Mouse (Mus musculus) heart, embryonic 11.5 days (tissue): ENCODE results near the gene Atp2b2. TPM values are rescaled to one million over a fixed set of nuclear protein-coding genes. Genes with fewer than 3 reads are reported as not detected.

Experiments used
- ATAC-seq: fragments of 200-750 bp; cut with Nextera tagmentation; replicated peaks from 2 replicates; pipeline ENCODE4 v1.8.0; 2017; ENCODE audit warnings: moderate library complexity; ENCODE audit not compliant: insufficient number of reproducible peaks, low FRiP score, low TSS enrichment
- H3K27ac ChIP-seq: fragments of 300-500 bp; sonication (generic); 2 replicates; pipeline ENCODE4 v1.5.1; 2014; ENCODE audit warnings: mild to moderate bottlenecking, low read depth, low read length
- H3K27me3 ChIP-seq: fragments of 300-500 bp; sonication (generic); 2 replicates; pipeline ENCODE4 v1.6.1; 2014; ENCODE audit warnings: mild to moderate bottlenecking, low read length, mixed read lengths; ENCODE audit not compliant: control insufficient read depth, insufficient read depth
- H3K36me3 ChIP-seq: fragments of 300-500 bp; sonication (generic); 2 replicates; pipeline ENCODE4 v1.6.1; 2014; ENCODE audit warnings: mild to moderate bottlenecking, low read length, moderate library complexity, mixed read lengths; ENCODE audit not compliant: control insufficient read depth, insufficient read depth
- H3K4me1 ChIP-seq: fragments of 300-500 bp; sonication (generic); 2 replicates; pipeline ENCODE4 v1.6.1; 2014; ENCODE audit warnings: low read length; ENCODE audit not compliant: control insufficient read depth, insufficient read depth
- H3K4me2 ChIP-seq: fragments of 300-500 bp; sonication (generic); 2 replicates; pipeline ENCODE4 v1.6.1; 2014; ENCODE audit warnings: mild to moderate bottlenecking, moderate library complexity
- H3K4me3 ChIP-seq: fragments of 300-500 bp; sonication (generic); 2 replicates; pipeline ENCODE4 v1.5.1; 2014; ENCODE audit warnings: low read depth, low read length
- H3K9ac ChIP-seq: fragments of 300-500 bp; sonication (generic); 2 replicates; pipeline ENCODE4 v1.6.1; 2014; ENCODE audit warnings: mild to moderate bottlenecking, low read depth, low read length, moderate library complexity
- H3K9me3 ChIP-seq: fragments of 300-500 bp; sonication (generic); replicated peaks from 2 replicates; pipeline ENCODE4 v1.6.1; 2016; ENCODE audit warnings: low read length; ENCODE audit not compliant: control insufficient read depth
- WGBS: fragments of 180-500 bp; shearing (Covaris S2); extraction: QIAGEN DNeasy Blood & Tissue Kit; methylation state at CpG from one replicate; pipeline ENCODE4 v1.1.7; 2014; ENCODE audit not compliant: insufficient replicate concordance; 5-methylcytosine and 5-hydroxymethylcytosine counted together
- polyA plus RNA-seq: library from polyadenylated mRNA; unstranded; fragments of >200 nt; fragmentation: Nextera tagmentation; extraction: Ambion mirVana; gene quantifications from 2 replicates; pipeline ENCODE4 v1.2.1, GENCODE M21; 2014

Gene Atp2b2
- polyA plus RNA-seq, 1 experiment from 2014 or later = 0.40 TPM

DNA sequence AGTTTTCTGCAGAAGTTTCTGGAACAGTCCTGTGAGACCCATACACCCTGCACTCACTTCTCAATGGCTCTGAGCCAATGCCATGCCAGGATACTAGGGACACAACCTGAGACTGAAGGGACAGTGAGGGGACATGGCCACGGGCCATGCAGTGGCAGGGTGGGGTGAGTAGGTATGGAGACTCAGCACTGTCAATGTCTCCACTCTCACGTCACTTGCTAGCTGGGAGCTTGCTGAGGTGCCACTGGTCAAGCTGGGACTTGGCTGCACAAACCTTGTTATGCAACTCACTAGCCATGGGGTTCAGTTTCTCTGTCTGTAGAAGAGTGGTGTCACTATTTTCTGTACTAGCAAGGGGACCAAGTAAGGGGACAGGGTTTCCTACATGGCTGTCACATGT lies 167.2 kb downstream of the Atp2b2 start:
- H3K9ac ChIP-seq = no peak overlapping the region
- 63% methylated on average over 2 of the region's 2 CpGs for WGBS
- no peak for ATAC-seq
- H3K4me1 ChIP-seq = no peaks in the 10 kb centered on the region
- H3K4me3 ChIP-seq = no peak overlapping the region
- H3K36me3 ChIP-seq = no peaks in the 10 kb centered on the region
- no peak overlapping the region for H3K4me2 ChIP-seq
- no peak overlapping the region for H3K27ac ChIP-seq
- no peaks in the 10 kb centered on the region for H3K9me3 ChIP-seq
- peaks cover 3% of the 10 kb centered on the region for H3K27me3 ChIP-seq

DNA sequence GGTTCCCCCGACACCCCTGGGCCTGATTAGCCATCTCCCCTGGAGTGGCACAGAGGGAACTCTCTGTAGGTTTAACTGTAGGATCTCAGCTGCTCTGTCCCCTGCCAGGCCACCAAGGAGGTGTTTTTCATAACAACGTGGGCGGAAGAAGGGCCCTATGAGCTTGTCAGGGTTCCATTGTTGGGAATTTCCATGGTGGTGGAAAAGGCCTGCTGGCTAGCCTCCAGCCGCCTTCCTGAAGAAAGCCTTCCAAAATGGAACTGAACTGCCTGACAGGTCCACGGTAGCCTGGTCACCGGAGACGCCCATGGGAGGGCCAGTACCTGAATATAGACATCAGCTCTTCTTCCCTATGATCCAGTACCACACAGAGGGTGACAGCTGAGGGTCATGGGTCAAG lies 169.8 kb downstream of the Atp2b2 start:
- Histone ChIP-seq H3K4me2 (no peak overlapping the region), H3K27me3 (peaks cover 3% of the 10 kb centered on the region), H3K4me3 (no peak overlapping the region), H3K36me3 (no peaks in the 10 kb centered on the region), H3K27ac (no peak overlapping the region), H3K9ac (no peak overlapping the region), H3K4me1 (no peaks in the 10 kb centered on the region), H3K9me3 (no peaks in the 10 kb centered on the region)
- 63% methylated on average over 7 of the region's 7 CpGs for WGBS
- no peak for ATAC-seq

DNA sequence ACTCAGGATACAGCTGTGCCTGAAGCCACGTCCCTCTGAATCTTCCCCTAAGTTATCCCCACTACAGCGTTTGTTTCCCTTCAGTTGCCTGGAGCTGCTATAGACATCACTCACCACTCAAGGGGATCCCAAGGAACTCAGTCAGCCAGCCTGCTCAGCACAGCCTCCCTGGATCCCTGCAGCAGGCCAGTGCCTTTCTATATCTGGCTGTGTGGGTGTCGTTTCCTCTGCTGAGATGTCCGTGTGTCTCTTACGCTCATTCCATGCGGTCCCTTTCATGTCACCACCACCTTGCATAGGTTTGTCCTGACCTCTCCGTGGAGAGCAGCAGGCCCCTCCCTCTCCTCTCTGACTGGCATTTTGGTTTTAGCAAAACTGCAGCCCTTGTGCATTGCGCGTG lies 171.6 kb downstream of the Atp2b2 start:
- no peak overlapping the region for H3K9ac ChIP-seq
- H3K36me3 ChIP-seq = no peaks in the 10 kb centered on the region
- H3K27me3 ChIP-seq = peaks cover 3% of the 10 kb centered on the region
- no peak overlapping the region for H3K4me2 ChIP-seq
- H3K27ac ChIP-seq = no peak overlapping the region
- no peaks in the 10 kb centered on the region for H3K4me1 ChIP-seq
- H3K4me3 ChIP-seq = no peak overlapping the region
- 63% methylated on average over 9 of the region's 9 CpGs for WGBS
- no peak for ATAC-seq
- no peaks in the 10 kb centered on the region for H3K9me3 ChIP-seq

- Histone ChIP-seq H3K4me2 (no peak overlapping the region), H3K36me3 (no peaks in the 10 kb centered on the region), H3K9ac (no peak overlapping the region), H3K4me1 (no peaks in the 10 kb centered on the region), H3K9me3 (no peaks in the 10 kb centered on the region), H3K27me3 (peaks cover under 1% of the 10 kb centered on the region), H3K4me3 (no peak overlapping the region), H3K27ac (no peak overlapping the region)
- no peak for ATAC-seq
- 77% methylated on average over 6 of the region's 6 CpGs for WGBS
These were observed 173.9 kb downstream of the Atp2b2 start for GRCm38 (mm10) chr6:113868552-113868951.

DNA sequence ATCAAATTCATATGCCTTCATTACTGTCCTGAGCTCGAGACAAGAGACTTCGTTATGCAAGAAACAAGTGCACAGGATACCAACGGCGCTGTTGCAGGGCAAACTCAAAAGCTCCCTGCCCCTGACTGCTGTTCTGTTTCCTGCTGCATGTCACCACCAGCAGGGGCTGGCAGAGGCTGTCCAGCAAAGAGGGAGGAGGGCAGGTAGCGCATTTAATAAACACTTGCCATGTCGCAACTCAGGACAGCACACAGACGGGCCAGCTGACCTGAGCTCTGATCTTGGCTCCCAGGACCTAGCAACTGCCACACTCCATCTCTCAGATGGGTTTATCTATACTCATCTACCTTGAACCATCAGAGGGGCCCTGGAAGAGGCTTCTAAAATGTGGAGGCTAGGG lies 176.7 kb downstream of the Atp2b2 start:
- Histone ChIP-seq H3K4me3 (no peak overlapping the region), H3K27me3 (no peaks in the 10 kb centered on the region; the same call in 1 of the 2 replicates), H3K4me2 (no peak overlapping the region), H3K36me3 (no peaks in the 10 kb centered on the region), H3K27ac (no peak overlapping the region), H3K9ac (no peak overlapping the region), H3K9me3 (no peaks in the 10 kb centered on the region), H3K4me1 (no peaks in the 10 kb centered on the region)
- WGBS = 67% methylated on average over 7 of the region's 7 CpGs
- ATAC-seq = no peak

DNA sequence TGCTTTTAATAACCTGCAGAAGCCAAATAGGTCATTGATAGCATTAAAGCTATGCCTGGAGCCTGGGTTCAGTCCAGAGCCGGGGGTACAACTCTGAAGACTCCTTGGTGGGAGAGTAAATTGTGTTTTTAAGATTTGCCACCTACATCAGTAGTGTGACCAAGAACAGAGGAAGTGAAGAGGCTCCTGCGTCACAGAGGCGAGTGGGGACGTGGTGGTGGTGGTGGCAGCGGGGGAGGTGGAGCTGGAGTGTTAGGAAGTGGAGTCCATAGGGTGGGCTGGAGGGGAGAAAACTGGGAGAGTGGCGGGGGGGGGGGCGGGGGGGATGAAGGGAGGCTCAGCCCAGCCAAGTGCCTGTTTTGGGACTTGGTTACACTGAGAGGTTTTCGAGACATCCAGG lies 177.6 kb downstream of the Atp2b2 start:
- Histone ChIP-seq H3K9me3 (no peaks in the 10 kb centered on the region), H3K27ac (no peak overlapping the region), H3K4me3 (no peak overlapping the region), H3K36me3 (no peaks in the 10 kb centered on the region), H3K4me2 (no peak overlapping the region), H3K27me3 (peaks cover 3% of the 10 kb centered on the region; the same call in 1 of the 2 replicates), H3K9ac (no peak overlapping the region), H3K4me1 (no peaks in the 10 kb centered on the region)
- no peak for ATAC-seq
- WGBS = 60% methylated on average over 8 of the region's 8 CpGs

DNA sequence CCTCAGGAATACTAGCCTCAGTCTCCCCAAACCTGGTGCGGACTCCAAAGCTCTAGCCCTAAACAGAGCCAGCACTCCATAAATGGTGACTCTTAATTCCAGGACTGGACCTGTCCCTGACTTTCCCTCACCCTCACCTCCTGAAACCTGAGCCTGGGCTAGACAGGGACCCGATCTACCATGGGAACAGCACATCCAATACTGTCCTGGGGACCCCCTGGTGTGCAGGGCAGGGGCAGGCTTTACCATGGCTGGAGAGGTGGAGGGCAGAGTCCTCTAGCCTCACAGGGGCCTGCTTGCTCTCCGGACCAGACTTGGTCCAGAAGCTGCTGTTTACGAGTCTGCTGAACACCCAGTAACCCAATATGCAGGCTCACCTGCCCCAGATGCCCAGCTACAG lies 179.5 kb downstream of the Atp2b2 start:
- Histone ChIP-seq H3K27me3 (peaks cover 4% of the 10 kb centered on the region; the same call in 1 of the 2 replicates), H3K4me2 (no peak overlapping the region), H3K36me3 (no peaks in the 10 kb centered on the region), H3K4me1 (no peaks in the 10 kb centered on the region), H3K9me3 (no peaks in the 10 kb centered on the region), H3K9ac (no peak overlapping the region), H3K4me3 (no peak overlapping the region), H3K27ac (no peak overlapping the region)
- ATAC-seq = no peak
- WGBS = 71% methylated on average over 4 of the region's 4 CpGs

GRCm38 (mm10) chr6:113861938-113862337 lies 180.5 kb downstream of the Atp2b2 start:
- Histone ChIP-seq H3K4me3 (no peak overlapping the region), H3K9ac (no peak overlapping the region), H3K27ac (no peak overlapping the region), H3K36me3 (no peaks in the 10 kb centered on the region), H3K4me2 (no peak overlapping the region), H3K4me1 (no peaks in the 10 kb centered on the region), H3K9me3 (no peaks in the 10 kb centered on the region), H3K27me3 (peaks cover 4% of the 10 kb centered on the region; the same call in 1 of the 2 replicates)
- no peak for ATAC-seq
- WGBS = 73% methylated on average over 3 of the region's 3 CpGs

GRCm38 (mm10) chr6:113861375-113861770 lies 181.0 kb downstream of the Atp2b2 start:
- Histone ChIP-seq H3K36me3 (no peaks in the 10 kb centered on the region), H3K4me3 (no peak overlapping the region), H3K4me2 (no peak overlapping the region), H3K4me1 (no peaks in the 10 kb centered on the region), H3K9me3 (no peaks in the 10 kb centered on the region), H3K9ac (no peak overlapping the region), H3K27me3 (peaks cover 4% of the 10 kb centered on the region; the same call in 1 of the 2 replicates), H3K27ac (no peak overlapping the region)
- WGBS = 63% methylated on average over 4 of the region's 4 CpGs
- ATAC-seq = no peak
